Comparison of ENCODE assay signal across 8 mouse cellular contexts in genomic region chr11:50325496-50326301, GRCm38 (mm10). TPM values are rescaled to one million over a fixed set of nuclear protein-coding genes. Genes with fewer than 3 reads are reported as not detected.
DNase-seq lines count a peak whose midpoint lies in the region; ATAC-seq lines count a peak whose summit lies in the region.

Gene Canx, minus strand, starts transcription at chr11:50325673.

- WGBS in hindbrain, embryonic 16.5 days = under 1% methylated on average over 62 of the region's 64 CpGs
- WGBS in macrophage (ENCODE audit: missing documents) = 1% methylated on average over 64 of the region's 64 CpGs

- ATAC-seq in hindbrain, embryonic 16.5 days = peak; percentile 99

- peaks cover 45% of the 10 kb centered on the region for H3K79me2 ChIP-seq in macrophage (ENCODE audit: inconsistent target)

- peaks cover 25% of the 10 kb centered on the region for H3K4me1 ChIP-seq in hindbrain, embryonic 16.5 days (ENCODE audit: control insufficient read depth, insufficient read depth, low read depth, low read length)

- no peaks in the 10 kb centered on the region for H3K36me3 ChIP-seq in hindbrain, embryonic 16.5 days (ENCODE audit: control insufficient read depth, insufficient read depth, low read length)
- H3K36me3 ChIP-seq in macrophage (ENCODE audit: inconsistent target) = no peaks in the 10 kb centered on the region

- peak within 1 kb of the TSS; percentile 88 for H3K9ac ChIP-seq in hindbrain, embryonic 16.5 days (ENCODE audit: low read depth, low read length)

- DNase-seq in WW6 (ENCODE audit: low read depth, low spot score) = peak; percentile 100
- DNase-seq in cerebellum, postnatal 4 days (ENCODE audit: low spot score in 2 of 2) = peak; percentile 97 to 99
- DNase-seq in gastrocnemius, adult 18-20 months (ENCODE audit: low spot score) = peak; percentile 100
- DNase-seq in left cerebral cortex, adult 18-20 months (ENCODE audit: low spot score in 2 of 2) = peak; percentile 98 to 99
- peak; percentile 99 for DNase-seq in right cerebral cortex, adult 18-20 months
- peak; percentile 86 for DNase-seq in urinary bladder, postnatal 10 days (ENCODE audit: low spot score)

- peak within 1 kb of the TSS; percentile 82 for H3K4me2 ChIP-seq in hindbrain, embryonic 16.5 days (ENCODE audit: low read length)

- no peaks in the 10 kb centered on the region for H3K27me3 ChIP-seq in hindbrain, embryonic 16.5 days (replicated peaks; ENCODE audit: control insufficient read depth, insufficient read depth, low read length)

- H3K27ac ChIP-seq in hindbrain, embryonic 16.5 days (ENCODE audit: low read depth, low read length) = peak within 1 kb of the TSS; percentile 89
- H3K27ac ChIP-seq in macrophage = peak within 1 kb of the TSS; percentile 82

- no peaks in the 10 kb centered on the region for H3K9me3 ChIP-seq in hindbrain, embryonic 16.5 days (ENCODE audit: control insufficient read depth, low read length)

- H3K4me3 ChIP-seq in hindbrain, embryonic 16.5 days (ENCODE audit: low read length) = peak within 1 kb of the TSS; percentile 71
- peak within 1 kb of the TSS; percentile 84 for H3K4me3 ChIP-seq in macrophage (ENCODE audit: inconsistent target)

RNA-seq across cellular contexts. Expression of gene Canx, which starts in this region (rescaled TPM):
- total RNA-seq in gastrocnemius, adult 18-20 months (2021) = 100 to 1,000 TPM in 1 of 2 experiments, 10 to 100 TPM in 1; 92.2 to 110 TPM
- polyA plus RNA-seq in hindbrain, embryonic 16.5 days (2015; fragmentation: Nextera tagmentation; extraction: Ambion mirVana) = 303 and 304 TPM in 2 replicates
- total RNA-seq in left cerebral cortex, adult 18-20 months (2021) = 100 to 1,000 TPM; 398 to 431 TPM
- 100 to 1,000 TPM in 24 of 26 experiments, 10 to 100 TPM in 2; 86.0 to 180 (median 131) TPM for total RNA-seq in macrophage (2018; cell fraction: chromatin; rRNA removed)
- total RNA-seq in macrophage (2018; cell fraction: cytosol; rRNA removed) = 100 to 1,000 TPM; 290 to 579 (median 440) TPM
- 100 to 1,000 TPM; 153 to 807 (median 584) TPM for total RNA-seq in macrophage (2018; cell fraction: nucleus; rRNA removed)
- 353 to 731 TPM (median 370 TPM) in 3 replicates for polyA plus RNA-seq in macrophage (2018)

Comparison
In these comparisons a context has a peak if more than half of its experiments do, and no peak if none do; other contexts are left out.
1. Peak in every context shown above with its lines: DNase-seq, ATAC-seq, H3K4me3 ChIP-seq and H3K27ac ChIP-seq.